Mouse (Mus musculus): ENCODE data around the gene Kcnip4.

DNA sequence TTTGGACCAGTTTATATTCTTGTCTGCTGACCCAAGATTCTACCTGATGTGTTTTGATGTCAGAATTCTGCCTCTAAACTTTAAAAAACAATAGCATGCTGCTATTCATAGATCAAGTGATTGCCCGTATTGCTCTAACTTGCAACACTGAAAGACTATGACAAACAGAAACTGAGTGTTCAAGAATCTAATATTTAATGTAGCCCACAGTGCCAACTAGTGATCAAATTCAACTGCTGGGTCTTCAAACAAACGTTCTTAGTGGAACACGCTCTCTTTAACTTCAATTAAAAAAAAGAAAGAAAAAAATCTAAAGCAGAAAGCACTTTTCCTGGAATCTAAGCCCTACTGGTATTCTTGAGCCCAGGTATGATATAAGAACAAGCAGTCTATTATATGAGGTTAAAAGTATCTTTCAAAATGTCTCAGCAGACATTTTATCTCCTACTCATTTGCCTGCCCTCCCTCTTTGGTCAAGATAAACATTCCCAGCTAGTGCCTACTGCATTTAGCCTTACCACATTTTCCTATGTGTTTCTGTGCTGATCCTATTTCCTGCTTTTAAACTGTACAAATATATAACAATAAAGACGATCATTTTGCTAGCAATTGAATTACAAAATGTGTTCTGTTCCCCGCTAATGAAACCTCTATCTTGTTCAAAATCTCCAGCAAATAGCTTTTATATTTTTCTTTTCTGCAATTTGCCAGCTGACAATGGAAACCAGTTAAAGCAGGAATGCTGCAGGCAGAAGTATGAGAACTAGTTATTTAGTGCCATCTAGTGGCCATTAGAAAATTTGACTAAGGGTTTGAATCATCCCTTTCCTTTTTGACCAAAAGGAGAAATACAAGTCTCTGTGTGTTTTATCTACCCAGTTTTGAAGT, 1179.4 kb downstream of the Kcnip4 start:
- TF ChIP-seq POLR2A (IDR thresholded peaks at IDR 0.05; ENCODE audit: low read depth, low read length) (no peak), CTCF (IDR thresholded peaks at IDR 0.05; ENCODE audit: extremely low read depth, insufficient read length, insufficient replicate concordance, low read depth, low read length) (no peak)

All from small intestine, adult 2 months (tissue).